Mouse (Mus musculus): Measurements from ENCODE around the gene Aldh16a1.

Gene Aldh16a1

DNA sequence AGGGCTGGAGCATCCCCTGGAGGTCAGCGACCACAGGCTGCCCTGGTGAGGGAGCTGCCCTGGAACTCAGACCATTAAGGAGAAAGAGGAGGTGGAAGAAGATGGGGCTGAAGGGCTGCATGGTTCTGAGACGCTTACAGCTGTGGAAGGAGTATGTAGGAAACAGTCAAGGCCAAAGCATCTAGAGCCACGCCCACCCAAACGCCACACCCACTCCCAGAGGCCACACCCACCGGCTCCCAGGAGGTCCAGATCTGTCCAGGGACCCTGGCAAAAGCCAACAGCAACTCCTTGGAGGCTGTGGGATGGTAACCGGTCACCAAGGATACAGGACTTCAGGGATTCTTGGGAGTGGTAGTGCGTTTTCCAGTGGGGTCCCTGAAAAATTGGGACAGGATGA lies 24.2 kb upstream of the Aldh16a1 start:
- DNase-seq: peak in 1 of 2 experiments; percentile 7

DNA sequence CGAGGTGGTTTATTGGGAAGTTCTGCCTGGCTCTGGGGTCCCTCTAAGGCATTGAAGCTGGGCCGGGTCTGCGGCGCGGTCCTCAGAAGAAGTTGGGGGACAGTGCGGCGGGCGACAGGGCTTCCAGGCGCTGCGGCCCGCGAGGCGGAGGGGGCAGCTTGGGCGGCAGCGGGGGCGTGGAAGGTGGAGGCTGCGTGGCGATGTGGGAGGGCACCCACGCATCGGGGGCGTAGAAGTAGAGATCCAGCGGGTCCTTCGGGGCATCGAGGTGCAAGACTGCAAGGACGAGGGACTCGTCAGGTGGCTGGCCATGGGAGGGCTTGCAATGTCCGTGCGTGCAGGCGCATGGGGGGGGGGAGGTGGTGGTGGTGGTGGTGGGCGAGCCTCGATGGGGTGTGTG lies 22.0 kb upstream of the Aldh16a1 start:
- DNase-seq: peak in 1 of 2 experiments; percentile 28

DNA sequence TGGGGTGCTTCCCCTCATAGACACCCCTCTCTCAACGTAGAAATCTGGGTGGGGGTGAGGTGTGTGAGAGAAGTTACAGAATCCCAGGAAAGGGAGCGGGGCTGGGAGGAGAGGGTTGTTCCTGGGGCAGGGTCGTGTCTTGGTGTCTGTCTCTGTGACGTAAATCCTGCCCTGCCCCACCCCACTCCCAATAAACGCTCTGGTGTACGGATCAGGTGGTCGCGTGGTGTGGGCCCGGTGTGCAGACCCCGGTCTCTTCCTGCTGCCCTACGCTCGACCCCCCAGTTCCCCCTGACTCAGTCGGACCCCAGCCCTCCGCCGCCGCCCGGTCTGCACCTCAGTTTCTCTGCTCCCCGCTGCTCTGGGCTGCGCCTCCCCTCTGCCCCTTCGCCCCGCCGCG lies 21.5 kb upstream of the Aldh16a1 start:
- peak in 1 of 2 experiments; percentile 12 for DNase-seq

DNA sequence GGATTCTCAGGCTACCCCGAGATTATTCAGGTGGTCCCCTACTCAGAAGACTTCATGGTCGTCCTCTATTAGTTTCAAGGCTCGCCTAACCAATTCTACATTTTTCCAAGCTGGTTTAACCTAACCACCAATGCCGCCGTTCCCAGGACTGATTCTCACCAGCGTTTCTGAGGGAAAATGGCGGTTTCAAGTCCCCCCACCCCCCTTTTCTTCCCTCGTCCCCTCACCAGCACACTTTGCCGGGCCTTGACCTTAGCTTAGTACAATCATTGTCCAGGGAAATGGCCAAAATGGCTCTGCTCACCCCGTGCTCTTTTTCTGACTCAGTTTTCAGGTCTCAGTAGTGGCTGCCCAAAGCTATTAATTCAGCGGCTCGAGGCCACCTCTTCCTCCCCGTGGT lies 21.0 kb upstream of the Aldh16a1 start:
- no peak for DNase-seq

DNA sequence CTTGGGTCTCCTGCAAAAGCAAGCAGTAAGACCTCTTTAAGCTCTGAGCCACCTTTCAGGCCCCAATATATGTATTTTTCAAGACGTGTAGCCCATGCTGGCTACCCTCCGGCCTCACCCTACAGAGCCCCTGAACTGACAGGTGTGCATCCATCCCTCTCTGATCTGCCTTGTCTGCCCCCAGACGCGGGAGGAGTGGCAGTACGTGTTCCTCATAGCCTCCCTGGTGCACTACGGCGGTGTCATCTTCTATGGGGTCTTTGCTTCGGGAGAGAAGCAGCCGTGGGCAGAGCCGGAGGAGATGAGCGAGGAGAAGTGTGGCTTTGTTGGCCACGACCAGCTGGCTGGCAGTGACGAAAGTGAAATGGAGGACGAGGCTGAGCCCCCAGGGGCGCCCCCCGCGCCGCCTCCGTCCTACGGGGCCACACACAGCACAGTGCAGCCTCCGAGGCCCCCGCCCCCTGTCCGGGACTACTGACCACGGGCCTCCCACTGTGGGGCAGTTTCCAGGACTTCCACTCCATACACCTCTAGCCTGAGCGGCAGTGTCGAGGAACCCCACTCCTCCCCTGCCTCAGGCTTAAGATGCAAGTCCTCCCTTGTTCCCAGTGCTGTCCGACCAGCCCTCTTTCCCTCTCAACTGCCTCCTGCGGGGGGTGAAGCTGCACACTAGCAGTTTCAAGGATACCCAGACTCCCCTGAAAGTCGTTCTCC lies 20.3 kb upstream of the Aldh16a1 start:
- peak in 1 of 2 experiments; percentile 23 for DNase-seq

DNA sequence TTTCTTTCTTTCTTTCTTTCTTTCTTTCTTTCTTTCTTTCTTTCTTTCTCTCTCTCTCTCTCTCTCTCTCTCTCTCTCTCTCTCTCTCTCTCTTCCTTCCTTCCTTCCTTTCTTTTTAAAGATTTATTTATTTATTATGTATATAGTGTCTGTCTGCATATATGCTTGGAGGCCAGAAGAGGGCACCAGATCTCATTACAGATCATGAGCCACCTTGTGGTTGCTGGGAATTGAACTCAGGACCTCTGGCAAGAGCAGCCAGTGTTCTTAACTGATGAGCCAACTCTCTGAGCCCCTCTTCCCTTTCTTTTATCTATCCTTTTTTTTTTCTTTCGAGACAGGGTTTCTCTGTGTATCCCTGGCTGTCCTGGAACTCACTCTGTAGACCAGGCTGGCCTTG lies 19.4 kb upstream of the Aldh16a1 start:
- peak in 1 of 2 experiments; percentile 36 for DNase-seq

DNA sequence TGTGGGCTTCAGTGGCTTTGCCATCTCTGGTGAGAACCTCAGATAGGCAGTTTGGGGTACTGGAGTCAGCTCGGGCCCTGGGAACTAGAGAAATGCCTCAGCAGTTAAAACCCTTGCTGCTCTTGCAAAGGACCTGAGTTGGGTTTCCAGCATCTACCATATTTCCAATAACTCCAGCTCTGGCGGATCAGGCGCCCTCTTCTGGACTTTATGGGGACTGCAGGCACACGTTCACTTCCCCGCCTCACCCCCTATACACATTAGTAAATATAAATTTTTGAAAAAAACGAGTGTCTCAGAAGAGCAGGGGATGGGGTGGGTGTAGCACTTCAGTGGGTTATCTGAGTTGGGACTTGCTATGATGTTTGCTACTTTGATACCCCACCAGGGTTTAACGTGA lies 18.6 kb upstream of the Aldh16a1 start:
- DNase-seq: peak; percentile 38 to 61

DNA sequence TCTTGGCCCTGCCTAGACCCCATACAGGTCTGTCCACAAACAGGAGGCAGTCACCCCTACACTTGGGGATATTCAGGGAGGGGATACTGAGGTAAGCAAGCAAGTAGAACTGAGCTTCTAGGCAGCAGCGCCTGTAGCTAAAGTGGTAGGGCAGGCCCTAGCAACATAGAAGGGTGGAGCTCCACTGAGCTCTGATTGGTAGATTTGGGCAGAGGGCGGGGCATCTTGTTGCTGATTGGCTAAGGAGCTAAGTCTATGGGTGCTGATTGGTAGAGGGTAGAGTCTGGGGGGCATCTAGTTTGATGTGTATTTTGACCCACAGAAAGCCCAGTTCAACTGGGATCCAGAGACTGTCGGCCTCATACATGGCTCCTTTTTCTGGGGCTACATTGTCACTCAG lies 15.1 kb upstream of the Aldh16a1 start:
- peak; percentile 71 to 79 for DNase-seq

DNA sequence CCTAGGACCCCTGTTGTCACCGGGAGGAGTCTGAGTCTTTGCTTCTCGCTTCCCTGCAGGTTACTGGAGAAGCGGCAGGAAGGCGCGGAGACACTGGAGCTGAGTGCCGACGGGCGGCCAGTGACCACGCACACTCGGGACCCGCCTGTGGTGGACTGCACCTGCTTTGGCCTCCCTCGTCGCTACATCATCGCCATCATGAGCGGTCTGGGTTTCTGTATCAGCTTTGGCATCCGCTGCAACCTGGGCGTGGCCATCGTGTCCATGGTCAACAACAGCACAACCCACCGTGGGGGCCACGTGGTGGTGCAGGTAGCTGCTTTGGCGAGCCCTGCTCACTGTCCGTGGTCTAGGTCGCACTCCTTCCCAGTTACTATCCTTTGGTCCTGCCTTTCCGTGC lies 14.3 kb upstream of the Aldh16a1 start:
- DNase-seq: peak; percentile 66 to 69

DNA sequence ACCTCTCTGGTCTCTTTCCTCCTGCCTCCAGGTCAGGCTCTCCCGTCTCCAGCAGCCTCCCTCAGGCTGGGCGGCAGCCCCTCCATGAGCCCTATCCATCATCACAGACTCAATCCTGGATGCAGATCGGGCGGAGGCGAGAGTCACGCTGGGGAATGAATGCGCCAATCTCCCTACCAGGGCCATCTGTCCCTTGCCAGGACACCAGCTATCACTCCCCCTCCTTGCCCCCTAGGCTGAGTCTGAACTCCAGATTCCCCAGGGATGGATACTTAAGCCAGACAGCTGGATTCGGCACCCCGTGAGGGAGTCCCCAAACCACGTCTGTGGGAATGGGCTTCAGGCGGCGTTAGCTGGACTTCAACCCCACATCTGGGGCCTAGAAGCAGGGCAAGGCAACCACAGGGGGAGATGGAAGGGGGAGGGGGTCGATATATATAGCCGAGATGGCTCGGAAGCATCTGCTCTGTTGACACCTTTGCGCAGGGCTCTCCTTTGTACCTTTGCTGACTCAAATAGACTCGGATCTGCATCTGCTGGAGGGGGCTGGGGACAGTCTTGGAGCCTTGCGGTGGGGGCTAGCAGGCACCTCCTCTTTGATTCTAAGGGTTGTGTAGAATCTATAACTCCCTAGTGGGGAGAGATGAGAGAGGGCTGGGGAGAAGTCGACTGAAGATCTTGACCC lies 13.5 kb upstream of the Aldh16a1 start:
- DNase-seq: peak; percentile 80 to 84

DNA sequence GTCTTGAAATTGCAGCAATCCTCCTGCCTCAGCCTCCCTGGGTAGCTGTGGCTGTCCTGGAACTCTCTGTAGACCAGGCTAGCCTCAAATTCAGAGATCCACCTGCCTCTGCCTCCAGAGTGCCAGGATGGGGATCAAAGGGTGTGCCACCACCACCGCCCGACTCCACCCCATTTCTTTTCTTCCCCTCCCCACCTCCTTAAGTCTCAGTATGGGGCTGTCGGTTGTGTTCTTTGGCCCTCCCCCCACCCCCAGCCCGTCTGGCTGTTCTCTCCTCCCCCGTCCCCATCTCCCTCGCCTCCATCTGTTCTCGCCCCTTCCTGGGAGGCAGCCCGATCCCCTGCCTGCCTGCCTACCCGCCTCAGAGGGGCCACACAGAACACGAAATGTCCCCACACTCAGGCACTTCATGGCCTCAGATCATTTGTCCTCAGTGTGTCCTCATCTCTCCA lies 12.6 kb upstream of the Aldh16a1 start:
- DNase-seq: peak; percentile 71 to 72

DNA sequence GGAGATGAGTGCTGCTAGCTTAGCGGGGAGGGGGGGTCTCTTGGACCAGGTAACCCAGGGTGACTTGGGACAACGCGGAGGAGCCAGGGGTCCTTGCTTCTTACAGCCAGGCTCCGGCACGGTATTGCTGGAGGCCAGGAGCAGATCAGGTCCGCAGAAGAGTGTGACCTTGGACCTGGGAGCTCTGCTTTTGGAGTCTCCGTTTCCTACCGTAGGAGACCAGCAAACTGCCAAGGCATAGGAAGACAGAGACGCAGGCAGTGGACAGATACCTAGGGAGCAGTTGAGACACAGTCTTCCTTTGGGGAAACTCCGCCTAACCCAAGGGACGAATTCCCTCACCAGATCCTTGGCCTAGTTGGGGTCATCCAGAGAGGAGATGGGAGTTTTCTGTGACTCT lies 11.3 kb upstream of the Aldh16a1 start:
- peak in 1 of 2 experiments; percentile 50 for DNase-seq

DNA sequence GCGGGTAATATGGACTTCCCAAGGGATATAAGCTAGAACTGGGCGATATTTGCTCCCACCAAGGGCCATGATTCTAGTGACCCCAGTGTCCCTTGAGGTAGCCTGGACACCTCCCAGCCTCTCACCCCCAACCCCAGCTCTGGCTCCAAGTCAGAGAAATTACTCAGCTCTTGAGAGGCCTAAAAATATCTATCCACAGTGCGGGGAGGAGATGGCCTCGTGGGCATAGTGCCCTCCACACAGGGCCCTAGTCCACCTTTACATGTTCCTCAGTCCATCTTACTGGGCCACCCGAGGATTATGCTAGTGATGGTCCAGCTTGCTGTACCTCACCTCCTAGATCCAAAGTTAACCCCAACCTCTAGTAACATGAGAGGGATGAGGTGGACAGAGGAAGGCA lies 10.4 kb upstream of the Aldh16a1 start:
- DNase-seq: peak; percentile 69

DNA sequence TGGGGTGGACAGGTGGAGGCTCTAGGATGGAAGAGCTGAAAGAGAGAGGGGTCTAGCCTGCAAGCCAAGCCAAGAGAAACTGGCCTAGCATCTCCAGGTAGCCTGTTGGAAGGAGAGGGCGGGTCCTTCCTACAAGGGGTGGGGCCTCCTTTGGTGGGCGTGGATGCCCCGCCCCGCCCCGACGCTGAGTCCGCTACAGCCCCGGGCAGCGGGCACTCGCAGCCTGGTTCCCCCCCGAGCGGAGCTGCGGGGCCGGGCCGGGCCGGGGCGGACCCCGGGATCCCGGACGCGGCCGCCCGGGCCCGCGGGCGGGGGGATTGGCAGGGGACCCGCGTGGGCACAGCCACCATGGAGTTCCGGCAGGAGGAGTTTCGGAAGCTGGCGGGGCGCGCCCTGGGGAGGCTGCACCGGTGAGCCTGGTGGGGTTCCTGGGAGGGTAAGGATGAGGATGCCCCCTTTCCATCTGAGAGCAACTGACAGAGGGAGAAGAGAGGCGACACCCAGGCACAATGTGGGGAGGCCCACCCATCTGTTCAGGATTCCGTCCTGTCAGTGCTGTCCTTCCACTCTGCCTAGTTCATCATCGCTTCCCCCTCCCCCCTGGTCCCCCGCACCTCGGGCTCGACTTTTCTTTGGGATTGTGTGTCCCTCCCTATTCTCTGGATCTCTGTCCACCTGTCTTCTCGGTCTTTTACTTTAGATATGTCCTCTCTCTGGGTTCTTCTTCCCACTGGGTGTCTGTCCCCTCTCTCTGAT lies 9.5 kb upstream of the Aldh16a1 start, which contains the start of gene Slc17a7:
Gene Slc17a7 (plus strand): TSS at position 215 of the 756 bp plus-strand sequence.
- DNase-seq: peak; percentile 84 to 87

DNA sequence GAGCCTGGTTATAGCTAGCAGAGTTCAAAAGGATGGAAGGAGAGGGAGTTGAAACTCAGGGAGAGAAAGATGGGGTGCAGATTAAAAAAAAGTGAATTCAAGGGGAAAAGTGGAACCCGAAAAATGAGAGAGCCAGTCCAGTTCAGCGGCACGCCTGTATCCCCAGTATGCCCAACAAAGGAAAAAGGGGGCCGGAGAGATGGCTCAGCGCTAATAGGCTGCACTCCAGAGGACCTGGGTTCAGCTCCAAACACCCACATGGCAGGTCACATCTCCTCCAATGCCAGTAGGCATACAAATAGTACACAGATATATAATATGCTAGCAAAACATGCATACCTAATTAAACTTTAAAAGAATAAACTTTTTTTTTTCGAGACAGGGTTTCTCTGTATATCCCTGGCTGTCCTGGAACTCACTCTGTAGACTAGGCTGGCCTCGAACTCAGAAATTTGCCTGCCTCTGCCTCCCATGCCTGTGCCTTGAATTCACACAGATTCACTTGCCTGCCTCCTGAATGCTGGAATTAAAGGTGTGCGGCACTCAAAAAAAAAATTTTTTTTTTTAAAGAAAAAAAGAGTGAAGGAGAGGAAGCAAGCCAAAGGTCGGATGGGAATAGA lies 8.7 kb upstream of the Aldh16a1 start:
- peak in 1 of 2 experiments; percentile 39 for DNase-seq

DNA sequence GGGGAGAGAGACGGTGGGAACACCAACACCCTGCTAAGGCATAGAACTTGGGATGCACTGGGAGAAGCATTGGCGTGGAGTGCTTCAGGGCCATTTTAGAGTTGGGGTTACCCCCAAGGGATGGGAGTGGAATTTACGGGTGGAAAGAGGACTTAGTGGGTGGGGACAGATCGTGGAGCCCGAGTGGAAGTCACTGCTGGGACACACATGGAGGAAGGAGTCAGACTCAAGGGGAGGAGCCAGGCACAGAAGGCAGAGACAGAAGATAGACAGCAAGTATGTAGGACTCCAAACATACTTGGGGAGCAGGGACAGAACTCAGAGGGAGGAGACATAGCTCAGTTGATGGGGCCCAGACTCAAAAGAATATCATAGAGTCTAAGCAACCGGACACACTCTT lies 8.2 kb upstream of the Aldh16a1 start:
- peak in 1 of 2 experiments; percentile 61 for DNase-seq

DNA sequence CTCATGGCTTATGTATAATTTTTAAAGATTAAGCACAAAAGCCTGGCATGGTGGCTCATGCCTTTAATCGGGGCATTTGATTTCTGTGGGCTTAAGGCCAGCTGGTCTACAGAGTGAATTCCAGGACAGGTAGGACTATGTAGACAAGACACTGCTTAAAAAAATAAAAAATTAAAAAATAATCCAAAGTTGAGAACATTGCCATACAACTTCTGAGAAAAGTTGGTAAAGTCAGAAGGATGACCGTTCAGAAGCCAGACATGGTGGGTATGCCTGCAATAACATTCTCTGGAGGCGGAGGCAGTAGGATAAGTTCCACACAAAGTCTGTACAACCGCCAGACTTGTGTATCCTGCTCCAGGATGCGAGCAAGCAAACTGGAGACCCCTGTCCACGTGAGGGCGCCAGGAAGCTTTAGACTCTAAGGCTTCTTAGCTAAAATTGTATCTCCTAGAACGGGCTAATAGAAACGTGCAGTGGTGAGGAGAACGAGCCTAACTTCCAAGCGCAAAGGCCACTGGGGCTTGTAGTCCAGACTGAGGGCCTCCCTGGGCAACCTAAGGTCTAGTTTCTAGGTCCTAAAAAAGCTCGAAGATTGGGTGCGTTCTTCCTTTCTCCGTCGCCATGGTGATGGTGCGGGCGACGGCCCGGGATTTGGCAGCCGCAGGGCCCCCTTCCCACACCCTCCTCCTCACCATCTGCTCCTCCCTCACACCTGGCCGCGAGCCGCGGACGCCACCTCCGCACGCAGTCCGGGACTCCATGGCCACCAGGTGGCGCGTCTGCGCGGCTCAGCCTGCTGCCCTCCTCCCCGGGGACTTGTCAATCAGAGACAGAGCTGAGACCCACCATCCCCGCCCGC lies 7.5 kb upstream of the Aldh16a1 start:
- DNase-seq: peak; percentile 97 to 99

DNA sequence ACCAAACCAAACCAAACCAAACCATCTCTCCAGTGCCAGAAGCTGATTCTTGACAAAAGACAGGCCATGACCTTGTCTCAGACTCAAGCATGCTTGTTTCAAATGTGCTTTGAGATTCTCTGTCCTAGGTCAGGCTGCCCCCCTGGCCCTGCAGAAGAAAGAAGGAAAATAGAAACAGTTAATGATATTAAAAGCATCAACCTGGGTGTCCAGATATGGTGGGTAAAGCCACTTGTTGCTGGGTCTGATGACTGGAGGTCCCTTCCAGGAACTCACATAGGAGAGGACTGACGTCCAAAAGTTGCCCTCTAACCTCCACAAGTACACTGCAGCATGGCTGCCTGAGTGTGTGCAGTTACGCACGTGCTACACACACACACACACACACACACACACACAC lies 6.5 kb upstream of the Aldh16a1 start:
- peak in 1 of 2 experiments; percentile 15 for DNase-seq

DNA sequence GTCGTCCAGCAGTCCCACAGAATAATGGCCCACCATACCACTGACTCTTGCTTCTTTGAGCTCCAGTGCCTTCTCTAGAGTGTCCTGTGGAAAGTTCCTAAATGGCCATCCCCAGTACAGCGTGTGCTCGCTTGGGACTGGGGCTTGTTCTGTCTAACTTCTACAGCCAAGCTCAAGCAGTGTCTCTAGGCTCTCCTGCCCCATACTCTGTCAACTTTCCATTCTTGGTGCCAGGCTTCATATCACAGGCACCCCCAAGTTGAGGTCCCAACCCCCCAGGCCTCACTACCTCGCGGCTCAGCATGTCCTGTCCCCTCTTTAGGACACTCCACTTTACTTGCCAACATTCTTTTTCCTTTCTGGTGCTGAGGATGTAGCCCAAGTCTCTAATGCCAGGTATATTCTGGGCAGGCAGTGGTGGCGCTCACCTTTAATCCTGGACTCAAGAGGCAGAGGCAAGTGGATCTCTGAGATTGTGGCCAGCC lies 6.0 kb upstream of the Aldh16a1 start:
- no peak for DNase-seq

DNA sequence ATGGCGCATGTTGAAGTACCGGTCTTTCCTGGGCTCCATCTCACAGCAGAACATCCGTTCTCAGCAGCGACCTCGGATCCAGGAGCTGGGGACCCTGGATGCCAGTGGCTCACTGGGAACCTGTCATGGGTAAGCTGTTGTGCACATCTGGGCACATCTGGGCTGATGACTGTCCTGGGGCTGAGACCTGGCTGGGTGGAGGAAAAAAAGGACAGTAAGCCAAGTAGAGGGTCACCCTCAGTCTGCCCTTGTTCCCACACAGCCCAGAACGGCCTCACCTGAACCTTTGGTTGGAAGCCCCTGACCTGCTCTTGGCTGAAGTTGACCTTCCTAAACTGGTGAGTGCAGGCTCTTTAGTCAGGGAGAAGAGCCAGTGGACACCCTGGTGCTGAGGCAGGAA lies 4.6 kb upstream of the Aldh16a1 start:
- peak in 1 of 2 experiments; percentile 18 for DNase-seq

DNA sequence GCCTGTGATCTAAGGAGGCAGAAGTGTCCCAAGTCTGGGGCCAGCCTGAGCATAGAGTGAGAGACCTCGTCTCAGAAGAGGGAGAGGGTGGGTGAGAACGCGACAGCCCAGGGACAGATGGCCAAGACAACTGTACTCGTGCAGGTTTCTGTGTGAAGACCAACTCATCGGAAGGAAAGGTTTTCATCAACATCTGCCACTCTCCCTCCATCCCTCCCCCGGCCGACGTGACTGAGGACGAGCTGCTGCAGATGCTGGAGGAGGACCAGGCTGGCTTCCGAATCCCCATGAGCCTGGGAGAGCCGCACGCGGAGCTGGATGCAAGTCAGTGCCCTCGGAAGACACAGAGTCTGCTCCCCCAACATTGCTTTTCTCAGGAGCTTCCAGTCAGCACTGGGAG lies 3.1 kb upstream of the Aldh16a1 start:
- DNase-seq: no peak

DNA sequence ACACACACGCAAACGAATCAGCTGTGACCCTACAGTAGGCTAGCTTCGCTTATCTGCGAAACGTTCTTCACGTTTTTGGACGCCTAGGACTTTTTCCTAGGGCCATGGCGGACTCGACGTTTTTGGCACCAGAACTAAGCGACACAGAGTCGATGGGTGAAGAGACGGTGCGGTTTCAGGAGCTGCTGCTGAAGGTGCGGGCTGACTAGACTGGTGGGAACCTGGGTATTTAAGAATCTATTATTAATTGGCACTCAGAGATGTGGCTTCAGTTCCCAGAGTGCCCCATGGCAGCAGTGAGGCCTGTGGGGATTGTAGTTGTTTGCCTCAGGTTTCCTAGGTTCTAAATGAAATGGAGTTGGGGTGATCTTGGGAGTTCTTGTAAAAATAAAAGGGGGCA lies 1.8 kb upstream of the Aldh16a1 start:
- no peak for DNase-seq
